Mouse (Mus musculus) adrenal gland (tissue): Measurements from ENCODE around the gene Arhgap45.
"Not testable (repeated sequence)": the region's sequence is repeated elsewhere in the genome, so short reads cannot be mapped to it uniquely, and the experiment has no call there.

Experiments
- intact Hi-C: fragments of 180-260 bp; cut with DNase I; formaldehyde crosslinking; loops from one replicate; pipeline ENCODE4 v1.15.1; 2025

Arhgap45 gene

GRCm38 (mm10) chr10:80053259-80053780, 36.9 kb downstream of the Arhgap45 start:
- intact Hi-C loops = loop anchor here (1.0 kb wide), 1 partner anchor 62 kb away; the partner anchor contains the start of gene Stk11

DNA sequence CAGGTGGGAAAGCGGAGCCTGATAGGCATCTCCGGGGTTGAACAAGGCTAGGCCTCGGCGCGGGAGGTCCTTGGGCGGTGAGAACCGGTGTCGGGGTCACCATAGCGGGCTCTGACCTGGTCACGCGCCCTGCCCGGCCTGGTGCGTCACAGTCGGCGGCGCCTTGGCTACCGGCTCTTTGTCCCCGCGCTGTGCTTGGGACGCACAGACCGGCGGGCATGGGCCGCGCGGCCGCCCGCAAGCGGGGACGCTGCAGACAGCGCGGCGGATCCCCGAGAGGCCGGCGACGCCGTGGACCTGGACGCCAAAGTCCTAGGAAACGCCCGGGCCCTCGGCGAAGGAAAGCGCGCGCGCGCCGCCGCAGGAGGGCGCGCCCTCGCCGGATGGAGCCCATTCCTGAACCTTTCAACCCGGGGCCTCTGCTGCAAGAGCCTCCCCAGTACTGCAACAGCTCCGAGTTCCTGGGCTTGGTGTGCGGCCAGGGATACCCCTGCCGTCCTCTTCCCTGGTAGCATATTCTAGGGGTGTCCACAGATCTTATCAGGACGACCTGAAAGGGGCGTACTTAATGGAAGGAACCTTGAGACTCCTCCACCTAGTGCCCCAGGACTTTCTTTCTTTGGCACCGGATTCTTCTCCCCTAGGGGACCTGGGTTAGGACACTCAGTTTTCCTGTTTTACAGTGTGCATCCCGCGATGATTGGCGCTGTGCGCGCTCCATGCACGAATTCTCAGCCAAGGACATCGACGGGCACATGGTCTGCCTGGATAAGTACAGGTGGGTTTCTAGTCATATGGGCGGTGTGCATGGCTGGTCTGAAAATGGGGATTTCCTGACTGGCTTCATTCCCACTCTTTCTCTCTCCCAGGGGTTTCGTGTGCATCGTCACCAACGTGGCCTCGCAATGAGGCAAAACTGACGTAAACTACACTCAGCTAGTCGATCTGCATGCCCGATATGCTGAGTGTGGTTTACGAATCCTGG, 37.7 kb downstream of the Arhgap45 start:
- intact Hi-C loops = loop anchor here (1.0 kb wide), 1 partner anchor 61 kb away; the partner anchor contains the start of gene Stk11

- intact Hi-C loops = not testable (repeated sequence)
These were observed 38.5 kb downstream of the Arhgap45 start for GRCm38 (mm10) chr10:80054911-80055310.

DNA sequence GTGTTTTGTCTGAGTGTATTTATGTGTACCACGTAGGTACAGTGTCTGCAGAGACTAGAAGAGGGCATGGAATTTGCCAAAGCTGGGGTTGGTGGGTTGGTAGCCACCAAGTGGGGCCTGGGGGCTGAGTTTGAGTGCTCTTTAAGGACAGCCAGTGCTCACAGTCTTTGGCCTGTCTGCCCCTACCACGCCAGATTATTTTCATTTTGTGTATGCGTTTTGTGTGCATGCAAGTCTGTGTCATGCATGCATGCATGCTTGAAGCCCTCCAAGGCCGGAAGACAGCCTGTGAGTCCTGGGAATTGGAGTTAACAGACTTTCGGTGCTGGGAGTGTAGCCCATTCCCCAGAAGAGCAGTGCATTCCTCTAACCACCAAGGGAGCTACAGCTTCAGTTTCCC, 38.9 kb downstream of the Arhgap45 start:
- intact Hi-C loops = no loop called here

- intact Hi-C loops = no loop called here
These were observed 39.4 kb downstream of the Arhgap45 start for GRCm38 (mm10) chr10:80055891-80056290.

- intact Hi-C loops = no loop called here
These were observed 40.1 kb downstream of the Arhgap45 start for GRCm38 (mm10) chr10:80056506-80056905.

DNA sequence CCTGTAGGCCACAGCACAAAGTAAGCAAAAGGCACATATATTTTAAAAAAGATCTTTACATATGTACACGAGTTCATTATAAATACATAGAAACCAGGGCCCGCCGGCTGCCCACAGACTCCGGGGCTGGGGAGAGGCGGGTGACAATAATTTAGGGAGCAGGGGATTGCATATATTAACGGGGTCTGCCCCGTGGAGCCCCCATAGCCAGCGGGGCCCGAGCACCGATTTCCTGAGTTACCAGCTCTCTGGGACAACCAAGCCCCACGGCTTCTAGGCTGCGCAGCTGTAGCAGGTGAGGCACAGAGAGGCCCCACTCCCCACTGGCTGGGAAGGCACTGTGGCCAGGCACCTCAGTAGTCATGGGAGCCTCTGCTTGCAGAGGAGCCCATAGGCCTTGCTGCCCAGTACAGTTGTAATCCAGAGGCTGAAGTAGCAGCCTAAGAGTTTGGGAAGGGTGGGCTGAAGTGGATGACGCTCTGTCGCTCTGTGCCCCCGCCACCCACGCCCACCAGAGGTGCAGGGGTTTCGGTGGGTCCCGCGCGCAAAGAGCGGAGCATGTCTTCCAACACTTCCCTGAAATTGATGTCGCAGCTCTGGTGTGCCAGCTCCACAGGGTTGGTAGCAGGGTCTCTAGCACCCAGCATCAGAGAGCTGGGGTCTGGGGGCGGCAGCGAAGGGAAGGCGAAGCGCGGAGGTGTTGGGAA, 40.7 kb downstream of the Arhgap45 start:
- intact Hi-C loops = no loop called here

DNA sequence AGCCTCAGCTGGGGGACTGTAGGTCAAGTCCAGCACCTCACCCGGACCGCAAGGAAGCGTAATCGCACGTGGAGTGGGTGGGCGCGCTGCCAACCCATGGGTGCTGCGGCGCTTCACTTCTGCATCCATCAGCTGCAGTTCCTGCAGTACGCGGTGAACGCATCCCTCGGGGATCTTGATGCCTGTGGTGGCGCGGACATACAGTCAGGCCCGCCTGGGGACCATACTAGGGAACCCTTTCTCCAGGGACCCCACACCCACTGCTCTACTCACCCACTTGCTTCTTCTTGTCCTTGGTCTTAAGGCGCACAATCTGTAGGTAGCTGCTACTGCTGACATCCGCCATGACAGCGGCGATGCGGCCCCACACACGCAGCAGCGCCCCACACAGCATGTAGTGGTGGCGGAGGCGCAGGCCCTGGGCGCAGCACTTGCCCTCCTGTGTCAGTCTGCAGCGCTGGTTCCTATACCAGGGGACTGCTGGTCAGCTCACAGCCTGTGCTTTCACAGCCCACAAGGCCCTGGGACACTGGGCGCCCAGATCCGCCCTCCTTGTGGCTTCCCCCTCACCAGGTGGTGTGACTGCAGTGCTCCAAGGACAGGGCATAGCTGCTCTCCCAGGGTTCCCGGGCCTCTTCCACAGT, 41.4 kb downstream of the Arhgap45 start:
- intact Hi-C loops = no loop called here

DNA sequence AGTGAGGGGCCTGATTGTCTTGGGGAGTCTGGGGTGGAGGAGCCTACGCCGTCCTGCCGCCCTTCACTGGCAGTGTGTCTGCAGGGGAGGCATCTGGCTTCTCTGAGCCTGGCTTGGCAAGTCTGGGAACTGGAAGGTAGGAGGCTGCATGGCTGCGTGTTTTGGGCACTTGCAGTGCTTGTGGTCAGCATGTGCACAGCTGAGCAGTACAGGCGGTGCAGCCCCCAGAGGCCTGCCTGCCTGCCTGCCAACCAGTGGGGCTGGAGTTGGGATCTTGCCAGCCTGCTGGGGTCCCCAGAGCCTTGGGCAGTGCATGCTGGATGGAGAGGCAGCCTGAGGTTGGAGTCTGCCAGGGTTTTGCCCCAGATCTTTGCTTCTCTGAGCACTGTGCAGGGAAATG, 46.7 kb downstream of the Arhgap45 start:
- intact Hi-C loops = no loop called here

GRCm38 (mm10) chr10:80063877-80064650, 47.6 kb downstream of the Arhgap45 start:
- intact Hi-C loops = no loop called here

- intact Hi-C loops = no loop called here
These were observed 52.8 kb downstream of the Arhgap45 start for GRCm38 (mm10) chr10:80069251-80069650.

DNA sequence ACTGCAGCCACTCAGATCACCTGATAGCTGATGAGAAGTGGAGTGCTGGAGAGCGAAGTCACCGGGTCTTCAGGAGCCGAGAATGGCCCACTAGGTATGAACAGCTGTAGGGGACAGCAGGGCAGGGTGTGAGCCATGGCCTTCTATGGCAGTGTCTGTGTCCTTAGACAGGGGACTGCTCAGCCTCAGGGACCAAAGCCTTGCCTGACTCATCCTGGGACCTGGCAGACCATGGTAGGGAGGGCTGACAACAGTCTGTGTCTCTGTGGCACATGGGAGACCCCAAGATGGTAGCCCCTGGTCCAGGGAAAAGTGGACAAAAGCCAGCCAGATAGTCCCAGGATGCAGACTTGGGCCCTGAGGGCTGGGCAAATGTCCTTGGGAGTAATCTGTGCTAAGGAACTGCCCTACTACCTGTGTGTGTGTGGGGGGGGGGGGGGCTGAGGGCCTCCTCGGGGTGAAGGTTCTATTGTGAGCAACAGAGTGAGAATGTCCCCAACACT, 53.5 kb downstream of the Arhgap45 start:
- intact Hi-C loops = no loop called here

DNA sequence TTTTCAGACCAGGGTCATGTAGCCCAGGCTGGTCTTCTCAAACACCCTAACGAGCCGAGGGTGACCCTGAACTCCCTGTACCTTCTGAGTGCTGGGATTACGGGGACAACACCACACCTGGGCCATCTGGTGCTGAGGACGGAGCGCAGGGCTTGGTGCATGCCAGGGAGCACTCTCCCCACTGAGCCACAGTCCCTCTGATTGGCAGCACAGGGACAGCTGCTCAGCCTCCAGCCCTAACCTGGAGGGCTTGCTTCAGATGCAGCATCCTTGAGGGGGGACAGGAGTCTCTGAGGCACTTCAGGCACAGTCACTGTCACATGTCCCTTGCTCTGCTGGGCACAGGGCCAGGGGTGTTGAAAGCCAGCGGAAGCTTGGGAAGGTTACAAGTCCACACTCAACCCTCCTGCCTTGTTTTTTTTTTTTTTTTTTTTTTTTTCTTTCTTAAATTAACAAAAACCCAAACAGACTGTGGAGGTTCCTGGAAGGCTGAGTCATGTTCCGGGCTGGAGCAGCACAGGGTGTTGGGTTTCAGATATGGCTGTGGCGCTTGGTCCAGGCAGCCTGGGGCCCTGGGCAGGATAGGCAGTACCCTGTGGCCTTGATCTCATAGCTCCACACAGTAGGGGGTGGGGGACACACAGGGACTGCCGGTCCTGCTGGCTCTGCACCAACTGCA, 54.5 kb downstream of the Arhgap45 start:
- intact Hi-C loops = no loop called here

DNA sequence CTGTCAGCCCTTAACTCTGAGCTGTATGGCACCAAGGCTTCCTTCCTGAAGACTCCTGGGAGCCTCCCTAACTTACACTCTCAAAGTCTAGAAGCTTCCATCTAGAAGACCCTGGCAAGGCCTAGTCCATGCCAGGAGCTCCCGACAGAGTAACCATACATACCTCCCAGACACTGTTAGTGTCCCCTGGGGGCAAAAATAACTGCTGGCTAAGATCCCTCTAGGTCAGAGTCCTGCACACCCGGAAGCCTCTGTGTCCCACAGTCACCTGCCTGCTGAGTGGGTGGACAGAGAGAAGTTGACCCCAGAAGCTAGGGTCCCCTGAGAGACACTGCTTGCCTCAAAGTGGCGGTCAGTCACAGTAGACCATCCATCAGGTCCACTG, 55.1 kb downstream of the Arhgap45 start:
- intact Hi-C loops = no loop called here

DNA sequence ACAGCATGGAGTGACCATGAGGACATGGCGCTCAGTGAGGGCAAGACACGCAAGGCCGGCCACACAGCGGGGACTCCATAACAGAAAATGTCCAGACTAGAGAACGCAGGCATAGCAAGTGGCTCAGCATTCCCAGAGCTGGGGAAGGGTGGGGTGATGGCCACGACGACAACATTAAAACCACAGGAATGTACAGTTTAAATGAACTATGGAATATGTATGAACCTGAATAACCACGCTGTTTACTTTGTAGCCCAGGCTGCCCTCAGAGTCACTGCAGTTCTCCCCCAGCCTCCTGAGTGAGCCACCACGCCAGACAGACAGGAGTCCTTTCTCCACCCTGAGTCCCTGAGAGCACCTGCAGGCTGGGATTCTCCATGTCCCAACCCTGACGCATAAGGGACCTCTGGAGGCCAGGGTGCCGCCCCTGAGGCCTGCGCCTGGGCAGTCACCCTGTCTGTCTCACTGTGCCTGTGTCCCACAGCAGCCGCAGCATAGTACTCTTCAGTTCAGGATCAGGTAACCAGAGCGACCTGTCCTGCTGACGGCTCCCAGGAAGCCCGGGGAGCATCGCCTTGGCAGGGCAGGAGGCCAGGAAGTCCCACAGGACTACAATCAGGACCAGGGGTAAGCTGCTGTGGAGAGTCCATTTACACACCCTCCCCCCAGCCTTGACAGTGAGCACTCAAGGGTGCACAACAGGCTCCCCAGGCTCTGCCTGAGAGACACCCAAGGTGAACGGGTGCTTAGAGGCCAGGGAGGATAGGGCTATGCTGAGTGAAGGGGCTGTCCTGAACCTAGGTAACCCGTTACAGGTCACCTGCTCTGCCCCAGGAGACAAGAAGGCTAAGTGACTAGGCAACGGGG, 56.4 kb downstream of the Arhgap45 start:
- intact Hi-C loops = no loop called here

GRCm38 (mm10) chr10:80074813-80075601, 58.6 kb downstream of the Arhgap45 start:
- intact Hi-C loops = loop anchor here (5.0 kb wide), 1 partner anchor 37 kb away; no protein-coding TSS in a partner anchor

GRCm38 (mm10) chr10:80075924-80076323, 59.5 kb downstream of the Arhgap45 start:
- intact Hi-C loops = loop anchor here (5.0 kb wide), 1 partner anchor 36 kb away; no protein-coding TSS in a partner anchor

- intact Hi-C loops = loop anchor here (5.0 kb wide), 1 partner anchor 36 kb away; no protein-coding TSS in a partner anchor
These were observed 59.9 kb downstream of the Arhgap45 start for GRCm38 (mm10) chr10:80076386-80076785.
